Mouse (Mus musculus): ENCODE measurements around the gene Rhox9. TPM values are rescaled to one million over a fixed set of nuclear protein-coding genes. Genes with fewer than 3 reads are reported as not detected.
"Not testable (repeated sequence)": the region's sequence is repeated elsewhere in the genome, so short reads cannot be mapped to it uniquely, and the experiment has no call there.

Rhox9 gene
- not detected in 2 replicates for polyA plus RNA-seq (2015; fragmentation: Nextera tagmentation; extraction: Ambion mirVana)

DNA sequence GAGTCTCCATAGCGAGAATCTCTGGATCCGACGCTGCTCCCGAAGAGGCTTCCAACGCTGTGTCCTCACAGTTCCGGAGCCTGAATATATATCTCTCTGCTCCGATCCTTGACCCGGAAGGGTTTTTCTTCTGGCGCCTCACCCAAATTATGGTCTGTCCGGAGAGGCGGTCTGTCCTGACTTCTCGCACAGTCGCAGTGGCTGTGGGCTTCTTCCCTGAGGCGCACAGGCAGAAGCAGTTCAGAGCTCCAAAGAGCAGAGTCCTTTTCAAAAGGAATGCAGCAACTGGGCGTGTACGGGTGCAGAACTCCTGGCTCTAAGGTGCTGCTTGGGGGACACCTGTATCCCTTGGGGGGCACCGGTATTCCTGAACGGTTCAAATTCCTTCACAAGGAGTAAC is at the start of gene Rhox9:
TSS of gene Rhox9 (minus strand) at position 101 of the 400 bp plus-strand sequence.
- H3K9ac ChIP-seq; H3K4me3 ChIP-seq (replicated peaks); H3K4me2 ChIP-seq; H3K36me3 ChIP-seq; H3K27ac ChIP-seq; H3K4me1 ChIP-seq; H3K27me3 ChIP-seq; H3K9me3 ChIP-seq (replicated peaks); ATAC-seq (replicated peaks; ENCODE audit: low FRiP score): not testable (repeated sequence)
- WGBS, result 91% methylated on average over 10 of the region's 18 CpGs

DNA sequence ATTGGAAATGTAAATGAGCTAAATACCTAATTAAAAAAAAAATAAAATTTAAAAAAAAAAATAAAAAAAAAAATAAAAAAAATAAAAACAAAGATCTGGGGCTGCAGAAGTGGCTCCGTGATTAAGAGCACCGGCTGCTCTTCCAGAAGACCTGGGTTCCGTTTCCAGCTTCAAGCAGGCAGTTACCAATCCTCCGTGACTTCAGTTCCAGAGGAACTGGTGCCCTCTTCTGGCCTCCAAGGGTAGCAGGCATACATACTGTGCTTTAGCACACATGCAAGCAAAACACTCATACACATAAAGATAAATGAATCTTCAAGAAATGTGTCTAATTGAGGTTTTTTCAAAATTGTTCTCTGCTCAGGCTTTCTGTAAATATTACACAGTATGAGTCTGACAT is 14.7 kb upstream of the Rhox9 start:
- no peak overlapping the region for H3K9ac ChIP-seq
- no peaks in the 10 kb centered on the region for H3K36me3 ChIP-seq
- H3K4me2 ChIP-seq, result no peak overlapping the region
- 72% methylated on average over 4 of the region's 4 CpGs for WGBS
- H3K27me3 ChIP-seq, result no peaks in the 10 kb centered on the region
- ATAC-seq (replicated peaks; ENCODE audit: low FRiP score), result no peak
- H3K4me3 ChIP-seq (replicated peaks), result no peak overlapping the region
- H3K27ac ChIP-seq, result no peak overlapping the region
- H3K9me3 ChIP-seq (replicated peaks), result no peaks in the 10 kb centered on the region
- H3K4me1 ChIP-seq, result no peaks in the 10 kb centered on the region

DNA sequence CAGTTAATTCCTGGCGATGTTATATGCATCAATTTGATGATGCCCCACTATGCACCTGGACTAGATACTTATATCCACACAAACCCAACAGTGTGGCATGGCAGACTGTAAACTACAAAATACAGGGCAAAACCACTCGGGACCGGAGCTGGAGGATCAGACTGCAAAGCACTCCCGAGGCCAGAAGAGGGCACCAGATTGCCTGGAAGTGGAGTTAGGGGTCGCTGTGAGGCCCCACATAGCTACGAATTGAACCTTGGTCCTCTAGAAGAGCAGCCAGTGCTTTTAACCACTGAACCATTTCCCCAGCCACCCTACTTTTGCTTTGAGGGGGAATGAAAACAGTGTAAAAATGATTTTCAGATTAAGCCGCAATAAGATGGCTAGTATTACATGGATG is 7.0 kb upstream of the Rhox9 start:
- no peak for ATAC-seq (replicated peaks; ENCODE audit: low FRiP score)
- H3K36me3 ChIP-seq, result no peaks in the 10 kb centered on the region
- H3K27me3 ChIP-seq, result no peaks in the 10 kb centered on the region
- no peaks in the 10 kb centered on the region for H3K4me1 ChIP-seq
- H3K4me2 ChIP-seq, result no peak overlapping the region
- WGBS, result 55% methylated on average over 7 of the region's 7 CpGs
- H3K27ac ChIP-seq, result no peak overlapping the region
- no peak overlapping the region for H3K4me3 ChIP-seq (replicated peaks)
- H3K9me3 ChIP-seq (replicated peaks), result no peaks in the 10 kb centered on the region
- H3K9ac ChIP-seq, result no peak overlapping the region

DNA sequence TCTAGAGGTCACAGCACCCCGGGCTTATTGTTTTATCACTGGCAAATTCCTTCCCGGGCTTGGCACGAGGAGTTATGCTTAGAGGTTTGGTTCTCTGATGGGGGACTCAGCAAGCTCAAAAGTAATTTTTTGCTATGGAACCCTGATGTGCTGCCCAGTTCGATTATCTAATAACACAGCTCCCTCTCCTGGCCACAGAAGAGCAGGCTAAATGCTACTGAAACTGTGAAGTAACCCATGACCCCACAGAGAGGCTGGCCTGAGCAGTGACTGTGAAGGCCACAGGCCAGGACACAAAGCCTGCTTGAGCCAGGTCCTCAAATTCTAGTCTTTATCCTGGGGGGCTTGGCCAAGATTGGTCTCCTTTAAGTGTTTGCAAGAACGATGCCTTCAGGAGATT is 2.2 kb upstream of the Rhox9 start:
- Histone ChIP-seq H3K4me3 (replicated peaks) (no peak overlapping the region), H3K9ac (no peak overlapping the region), H3K36me3 (no peaks in the 10 kb centered on the region), H3K4me1 (no peaks in the 10 kb centered on the region), H3K27me3 (no peaks in the 10 kb centered on the region), H3K27ac (no peak overlapping the region), H3K9me3 (replicated peaks) (no peaks in the 10 kb centered on the region), H3K4me2 (no peak overlapping the region)
- no peak for ATAC-seq (replicated peaks; ENCODE audit: low FRiP score)
- 74% methylated on average over 5 of the region's 5 CpGs for WGBS

DNA sequence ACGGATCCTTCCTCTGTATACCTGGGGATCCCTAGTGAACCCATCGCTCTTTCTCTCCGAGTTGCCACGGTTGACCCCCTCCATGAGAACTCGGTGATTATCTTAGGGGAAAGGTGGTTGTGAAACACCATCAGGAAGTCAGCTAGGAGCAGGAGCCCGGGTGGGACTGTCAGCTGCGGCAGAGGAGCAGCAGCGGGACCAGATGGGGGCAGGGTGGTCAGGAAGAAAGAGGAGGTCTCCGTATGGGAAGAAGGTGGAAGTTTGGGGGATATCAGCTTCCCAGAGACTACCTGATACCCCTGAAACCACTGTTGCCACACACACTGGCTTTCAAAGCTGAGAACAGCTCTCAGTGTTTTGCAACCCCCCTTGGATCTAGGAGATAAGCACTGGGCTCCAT is 4.4 kb downstream of the Rhox9 start, which contains the start of gene Rhox7b:
TSS of gene Rhox7b (minus strand) at position 101 of the 400 bp plus-strand sequence.
- H3K9ac ChIP-seq; H3K4me2 ChIP-seq; H3K9me3 ChIP-seq (replicated peaks); H3K27ac ChIP-seq; ATAC-seq (replicated peaks; ENCODE audit: low FRiP score); H3K27me3 ChIP-seq; H3K36me3 ChIP-seq; H3K4me1 ChIP-seq; H3K4me3 ChIP-seq (replicated peaks): not testable (repeated sequence)
- 78% methylated on average over 9 of the region's 9 CpGs for WGBS

DNA sequence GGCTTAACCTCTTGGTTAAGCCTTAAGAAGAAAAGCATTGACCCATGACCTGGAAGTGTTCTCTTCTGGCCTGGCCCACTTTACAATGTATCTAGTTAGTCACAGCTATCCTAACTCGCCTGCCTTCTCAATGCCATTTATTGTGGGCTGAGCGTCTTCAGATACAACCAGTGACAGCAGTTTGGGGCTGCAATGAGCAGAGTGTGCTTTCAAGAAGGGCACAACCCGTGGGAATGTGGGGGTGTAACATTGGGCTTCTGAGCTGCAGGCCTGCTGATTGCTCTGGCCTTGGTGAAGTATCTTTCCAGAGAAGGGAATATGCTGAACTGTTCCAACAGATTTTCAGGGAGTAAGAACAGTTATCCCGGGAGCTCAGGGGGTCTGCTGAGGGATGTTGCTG is 22.7 kb downstream of the Rhox9 start, which contains the start of gene Rhox8:
TSS of gene Rhox8 (minus strand) at position 101 of the 400 bp plus-strand sequence.
- Histone ChIP-seq H3K9me3 (replicated peaks) (no peaks in the 10 kb centered on the region), H3K36me3 (no peaks in the 10 kb centered on the region), H3K4me3 (replicated peaks) (no peak within 1 kb of the TSS), H3K27ac (no peak within 1 kb of the TSS), H3K4me2 (no peak within 1 kb of the TSS), H3K4me1 (no peaks in the 10 kb centered on the region), H3K27me3 (no peaks in the 10 kb centered on the region), H3K9ac (no peak within 1 kb of the TSS)
- 77% methylated on average over 4 of the region's 4 CpGs for WGBS
- no peak for ATAC-seq (replicated peaks; ENCODE audit: low FRiP score)

DNA sequence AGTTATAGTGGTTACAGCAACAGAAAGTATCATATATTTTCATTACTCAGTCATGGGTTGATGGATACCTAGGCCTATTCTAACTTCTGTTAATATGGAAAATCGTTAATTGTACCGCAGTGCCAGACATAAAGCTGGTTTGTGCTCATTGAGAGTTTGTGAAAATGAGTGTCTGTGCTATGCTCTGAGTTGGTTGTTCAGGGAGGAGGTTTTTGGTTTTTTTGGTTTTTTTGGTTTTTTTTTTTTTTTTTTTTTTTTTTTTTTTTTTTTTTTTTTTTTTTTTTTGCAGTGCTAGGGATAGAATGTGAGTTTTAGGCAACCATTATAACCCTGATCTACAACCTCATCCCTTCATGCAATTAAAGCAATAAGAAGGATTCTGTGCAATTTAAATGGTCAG is 29.9 kb downstream of the Rhox9 start:
- no peaks in the 10 kb centered on the region for H3K4me1 ChIP-seq
- H3K27me3 ChIP-seq, result no peaks in the 10 kb centered on the region
- no peak overlapping the region for H3K27ac ChIP-seq
- no peak overlapping the region for H3K4me3 ChIP-seq (replicated peaks)
- H3K9ac ChIP-seq, result no peak overlapping the region
- WGBS, result 94% methylated on average over 2 of the region's 2 CpGs
- H3K9me3 ChIP-seq (replicated peaks), result no peaks in the 10 kb centered on the region
- no peak overlapping the region for H3K4me2 ChIP-seq
- H3K36me3 ChIP-seq, result no peaks in the 10 kb centered on the region
- ATAC-seq (replicated peaks; ENCODE audit: low FRiP score), result no peak

Other genes starting within 250 kb of the Rhox9 start
- not detected in 2 replicates for gene Rhox3h, start 233.0 kb downstream of the Rhox9 start, polyA plus RNA-seq (2015; fragmentation: Nextera tagmentation; extraction: Ambion mirVana)
- gene Rhox2h, start 228.5 kb downstream of the Rhox9 start, polyA plus RNA-seq (2015; fragmentation: Nextera tagmentation; extraction: Ambion mirVana), result not detected in 2 replicates
- 1.9 and 2.2 TPM in 2 replicates for gene Rhox5, start 96.9 kb downstream of the Rhox9 start, polyA plus RNA-seq (2015; fragmentation: Nextera tagmentation; extraction: Ambion mirVana)
- 0.16 TPM in 1 of 2 replicates, not detected in the other for gene Rhox6, start 74.9 kb downstream of the Rhox9 start, polyA plus RNA-seq (2015; fragmentation: Nextera tagmentation; extraction: Ambion mirVana)
- gene Rhox7a, start 70.1 kb downstream of the Rhox9 start, polyA plus RNA-seq (2015; fragmentation: Nextera tagmentation; extraction: Ambion mirVana), result not detected in 2 replicates
- not detected in 2 replicates for gene Rhox8, start 22.8 kb downstream of the Rhox9 start, polyA plus RNA-seq (2015; fragmentation: Nextera tagmentation; extraction: Ambion mirVana)
- not detected in 2 replicates for gene Rhox7b, start 4.5 kb downstream of the Rhox9 start, polyA plus RNA-seq (2015; fragmentation: Nextera tagmentation; extraction: Ambion mirVana)
- gene Btg1-ps1, start 117.0 kb upstream of the Rhox9 start, polyA plus RNA-seq (2015; fragmentation: Nextera tagmentation; extraction: Ambion mirVana), result not detected in 2 replicates
- gene Btg1-ps2, start 141.3 kb upstream of the Rhox9 start, polyA plus RNA-seq (2015; fragmentation: Nextera tagmentation; extraction: Ambion mirVana), result 0.16 TPM in 1 of 2 replicates, not detected in the other
- gene Rhox10, start 164.7 kb upstream of the Rhox9 start, polyA plus RNA-seq (2015; fragmentation: Nextera tagmentation; extraction: Ambion mirVana), result not detected in 2 replicates
- not detected in 2 replicates for gene Rhox11, start 183.4 kb upstream of the Rhox9 start, polyA plus RNA-seq (2015; fragmentation: Nextera tagmentation; extraction: Ambion mirVana)
- not detected in 2 replicates for gene Rhox12, start 209.1 kb upstream of the Rhox9 start, polyA plus RNA-seq (2015; fragmentation: Nextera tagmentation; extraction: Ambion mirVana)
- gene Rhox13, start 219.4 kb upstream of the Rhox9 start, polyA plus RNA-seq (2015; fragmentation: Nextera tagmentation; extraction: Ambion mirVana), result not detected in 2 replicates

Data from kidney, embryonic 15.5 days (tissue).